Mouse (Mus musculus): ENCODE measurements around the gene Sv2a.

DNA sequence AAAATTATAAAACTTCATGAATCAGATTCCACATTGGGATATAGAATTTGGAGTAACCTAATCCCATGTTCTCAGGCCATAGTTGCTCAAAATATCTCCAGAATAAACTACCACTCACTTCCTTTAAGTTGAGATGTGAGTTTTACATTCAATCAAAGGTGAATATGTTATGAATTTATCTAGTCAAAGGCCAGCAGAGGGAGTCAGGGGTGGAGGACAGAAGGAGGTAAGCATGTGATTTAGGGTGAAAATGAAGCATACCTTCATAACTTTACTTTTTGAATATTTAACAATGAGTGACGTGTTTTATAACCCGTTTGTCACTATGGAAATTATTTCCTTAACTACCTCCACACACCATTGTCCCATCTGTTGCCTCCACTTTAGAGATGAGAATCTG, 54.0 kb downstream of the Sv2a start:
- no peak for TF ChIP-seq CTCF (IDR thresholded peaks at IDR 0.05; ENCODE audit: borderline replicate concordance, insufficient read depth, low read length)
- TF ChIP-seq POLR2A (IDR thresholded peaks at IDR 0.05; ENCODE audit: low read depth, low read length): no peak
